Mouse (Mus musculus): ENCODE data around the gene Prkg2.

DNA sequence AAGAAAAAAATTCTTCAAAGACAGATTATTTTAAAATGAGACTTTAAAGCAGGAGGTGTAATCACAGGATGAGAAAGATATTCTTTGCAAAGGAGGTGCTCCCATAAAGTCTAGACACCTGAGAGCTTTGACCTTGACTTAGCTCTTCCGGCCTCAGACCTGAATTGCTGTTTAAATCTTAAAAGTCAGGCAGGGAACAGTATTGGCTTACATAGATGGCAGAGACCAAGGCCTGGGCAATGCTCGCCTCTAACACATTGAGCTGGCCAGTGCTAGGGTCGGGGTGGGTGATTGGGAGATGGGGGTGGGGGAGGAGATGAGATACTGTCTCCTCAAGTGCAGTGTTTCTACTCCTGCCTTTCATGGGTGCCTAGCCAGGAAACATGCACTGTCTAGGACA, 22.0 kb downstream of the Prkg2 start:
- no peak for TF ChIP-seq MAFK (IDR thresholded peaks at IDR 0.05; ENCODE audit: insufficient read depth, low read depth, low read length)
- no peak for TF ChIP-seq CHD2 (IDR thresholded peaks at IDR 0.05; ENCODE audit: low read depth, low read length)
